Comparison of ENCODE assay signal across 9 mouse cellular contexts in the genomic region with DNA sequence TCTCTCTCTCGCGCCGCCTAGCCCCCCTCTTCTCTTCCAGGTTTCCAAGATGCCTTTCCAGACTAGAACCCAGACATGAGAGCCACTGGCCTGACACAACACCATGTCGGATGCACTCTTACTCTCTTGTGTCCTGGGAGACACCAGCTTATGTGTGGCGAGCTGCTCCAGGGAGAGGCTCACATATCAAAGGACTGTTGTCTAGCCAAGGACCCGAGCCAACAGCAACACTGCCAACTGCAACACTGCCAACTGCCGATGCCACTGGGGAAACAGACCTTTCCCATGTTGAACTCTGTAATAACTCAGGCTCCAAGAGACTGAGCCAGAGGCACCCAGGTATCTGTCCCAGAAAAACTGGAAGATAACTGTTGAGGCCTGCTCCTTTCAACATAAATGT. TPM values are rescaled to one million over a fixed set of nuclear protein-coding genes. Genes with fewer than 3 reads are reported as not detected.
A peak's percentile ranks its signal among the peaks of the same experiment; 100 is the strongest.
DNase-seq lines count a peak whose midpoint lies in the region; ATAC-seq lines count a peak whose summit lies in the region.
"Had no signal": no experiment of that assay in that cellular context is flagged by ENCODE, and none has a peak within 500 bp of the region (broad histone marks: within the 10 kb centered on the region; RNA-seq: fewer than 3 reads in every experiment).

No protein-coding gene starts in this region.

- no peak overlapping the region for H3K9ac ChIP-seq in liver, embryonic 12.5 days
- H3K9ac ChIP-seq: lung, embryonic 15.5 days had no signal

- 83% methylated on average over 7 of the region's 7 CpGs for WGBS in liver, embryonic 12.5 days (ENCODE audit: insufficient replicate concordance)

- DNase-seq in ovary, postnatal 14 days (ENCODE audit: low spot score), result peak; percentile 56
- DNase-seq in ovary, postnatal 10 days (ENCODE audit: low spot score), result no peak
- DNase-seq in cerebellum, adult 9-10 months, result peak; percentile 83
- DNase-seq in heart, postnatal 10 days, result peak; percentile 87
- DNase-seq in left cerebral cortex, postnatal 25 days (ENCODE audit: low spot score in 2 of 2), result peak; percentile 11 to 22
- DNase-seq in lung, postnatal 25 days (ENCODE audit: low spot score), result no peak

- intact Hi-C loops in heart, postnatal 10 days (cut with DNase I), result no loop called here
- intact Hi-C loops in left cerebral cortex, postnatal 25 days (cut with DNase I), result no loop called here

- H3K4me2 ChIP-seq in liver, embryonic 12.5 days, result no peak overlapping the region
- H3K4me2 ChIP-seq: lung, embryonic 15.5 days had no signal

- peaks cover 59% of the 10 kb centered on the region for H3K36me3 ChIP-seq in liver, embryonic 12.5 days

- no peak overlapping the region for H3K27ac ChIP-seq in liver, embryonic 12.5 days
- H3K27ac ChIP-seq: lung, embryonic 15.5 days had no signal

- H3K4me3 ChIP-seq in liver, embryonic 12.5 days, result no peak overlapping the region
- H3K4me3 ChIP-seq: lung, embryonic 15.5 days had no signal

- 0 out of 2 replicates have a peak, but pooled peaks cover 8% of the 10 kb centered on the region for H3K4me1 ChIP-seq in liver, embryonic 12.5 days
- H3K4me1 ChIP-seq: lung, embryonic 15.5 days had no signal

- no peaks in the 10 kb centered on the region for H3K27me3 ChIP-seq in liver, embryonic 12.5 days (replicated peaks)
- H3K27me3 ChIP-seq: lung, embryonic 15.5 days had no signal

- ATAC-seq in liver, embryonic 12.5 days, result no peak

- H3K9me3 ChIP-seq in liver, embryonic 12.5 days (replicated peaks), result no peaks in the 10 kb centered on the region
- H3K9me3 ChIP-seq: lung, embryonic 15.5 days had no signal

RNA-seq across cellular contexts. Expression of a gene that starts 10.0 kb away (rescaled TPM):
- 10 to 100 TPM; 36.0 to 36.9 TPM for total RNA-seq in heart, postnatal 10 days (2021)
- total RNA-seq in left cerebral cortex, postnatal 25 days (2021), result 10 to 100 TPM; 32.0 to 32.8 TPM
- polyA plus RNA-seq in liver, embryonic 12.5 days (2016; fragmentation: Nextera tagmentation; extraction: Ambion mirVana), result 40.3 and 43.6 TPM in 2 replicates

RNA-seq across cellular contexts. Expression of a gene that starts 10.0 kb away (rescaled TPM):
- not detected for total RNA-seq in heart, postnatal 10 days (2021)
- 1 to 10 TPM; 1.8 to 2.4 TPM for total RNA-seq in left cerebral cortex, postnatal 25 days (2021)
- polyA plus RNA-seq in liver, embryonic 12.5 days (2016; fragmentation: Nextera tagmentation; extraction: Ambion mirVana), result not detected in 2 replicates
- polyA plus RNA-seq: heart, embryonic 14.5 days had no signal

RNA-seq across cellular contexts. Expression of a gene that starts 17.7 kb away (rescaled TPM):
- total RNA-seq in heart, postnatal 10 days (2021), result 10 to 100 TPM; 33.8 to 34.6 TPM
- total RNA-seq in left cerebral cortex, postnatal 25 days (2021), result 10 to 100 TPM; 49.9 to 59.8 TPM
- 62.0 and 63.5 TPM in 2 replicates for polyA plus RNA-seq in liver, embryonic 12.5 days (2016; fragmentation: Nextera tagmentation; extraction: Ambion mirVana)

RNA-seq across cellular contexts. Expression of a gene that starts 17.7 kb away (rescaled TPM):
- 10 to 100 TPM; 16.8 to 17.8 TPM for total RNA-seq in heart, postnatal 10 days (2021)
- 10 to 100 TPM; 21.8 to 21.9 TPM for total RNA-seq in left cerebral cortex, postnatal 25 days (2021)
- polyA plus RNA-seq in liver, embryonic 12.5 days (2016; fragmentation: Nextera tagmentation; extraction: Ambion mirVana), result 18.1 and 18.9 TPM in 2 replicates

RNA-seq across cellular contexts. Expression of a gene that starts 25.8 kb away (rescaled TPM):
- 10 to 100 TPM; 54.7 to 56.0 TPM for total RNA-seq in heart, postnatal 10 days (2021)
- total RNA-seq in left cerebral cortex, postnatal 25 days (2021), result 100 to 1,000 TPM; 106 to 113 TPM
- polyA plus RNA-seq in liver, embryonic 12.5 days (2016; fragmentation: Nextera tagmentation; extraction: Ambion mirVana), result 13.1 and 17.8 TPM in 2 replicates

Comparison
In these comparisons a context has a peak if more than half of its experiments do, and no peak if none do; other contexts are left out.
1. DNase-seq: peak in ovary, postnatal 14 days (single experiment), cerebellum, adult 9-10 months (single experiment), heart, postnatal 10 days (2 of 2) and left cerebral cortex, postnatal 25 days (2 of 2); none in ovary, postnatal 10 days (single experiment) and lung, postnatal 25 days (single experiment).